Mouse (Mus musculus) neural tube, embryonic 14.5 days (tissue): ENCODE measurements at regions not wholly inside any gene's neighbourhood (a gene's known extent, or its start where the extent isn't known, plus 50 kb on each side); places are given as distances from the start of the nearest gene placed in this dataset.

Source experiments
- ATAC-seq: fragments of 200-750 bp; cut with Nextera tagmentation; 2 replicates; pipeline ENCODE4 v1.8.0; 2017; ENCODE audit warnings: low read depth, mild to moderate bottlenecking, moderate TSS enrichment, moderate library complexity
- H3K27ac ChIP-seq: fragments of 300-500 bp; sonication (generic); 2 replicates; pipeline ENCODE4 v1.5.1; 2014; ENCODE audit warnings: low read depth, mild to moderate bottlenecking, control low read depth, low read length, moderate library complexity, mixed read lengths
- H3K27me3 ChIP-seq: fragments of 300-500 bp; sonication (generic); 2 replicates; pipeline ENCODE4 v1.6.1; 2014; ENCODE audit warnings: low read length; ENCODE audit not compliant: control insufficient read depth, insufficient read depth
- H3K36me3 ChIP-seq: fragments of 300-500 bp; sonication (generic); 2 replicates; pipeline ENCODE4 v1.6.1; 2014; ENCODE audit warnings: low read length, mixed read lengths; ENCODE audit not compliant: control insufficient read depth, insufficient read depth
- H3K4me1 ChIP-seq: fragments of 300-500 bp; sonication (generic); 2 replicates; pipeline ENCODE4 v1.6.1; 2014; ENCODE audit warnings: low read length; ENCODE audit not compliant: control insufficient read depth, insufficient read depth
- H3K4me2 ChIP-seq: fragments of 300-500 bp; sonication (generic); 2 replicates; pipeline ENCODE4 v1.6.1; 2014; ENCODE audit warnings: mild to moderate bottlenecking, low read depth, low read length, control low read depth
- H3K4me3 ChIP-seq: fragments of 300-500 bp; sonication (generic); 2 replicates; pipeline ENCODE4 v1.5.1; 2014; ENCODE audit warnings: low read depth, low read length, control low read depth, mixed read lengths
- H3K9ac ChIP-seq: fragments of 300-500 bp; sonication (generic); replicated peaks from 2 replicates; pipeline ENCODE4 v1.6.1; 2014; ENCODE audit warnings: low read depth, mild to moderate bottlenecking, control low read depth, low read length, mixed read lengths
- H3K9me3 ChIP-seq: fragments of 300-500 bp; sonication (generic); 2 replicates; pipeline ENCODE4 v1.6.1; 2016; ENCODE audit warnings: low read length; ENCODE audit not compliant: control insufficient read depth
- WGBS: fragments of 180-500 bp; shearing (Covaris S2); extraction: QIAGEN DNeasy Blood & Tissue Kit; methylation state at CpG from one replicate; pipeline ENCODE4 v1.1.7; 2014; 5-methylcytosine and 5-hydroxymethylcytosine counted together

DNA sequence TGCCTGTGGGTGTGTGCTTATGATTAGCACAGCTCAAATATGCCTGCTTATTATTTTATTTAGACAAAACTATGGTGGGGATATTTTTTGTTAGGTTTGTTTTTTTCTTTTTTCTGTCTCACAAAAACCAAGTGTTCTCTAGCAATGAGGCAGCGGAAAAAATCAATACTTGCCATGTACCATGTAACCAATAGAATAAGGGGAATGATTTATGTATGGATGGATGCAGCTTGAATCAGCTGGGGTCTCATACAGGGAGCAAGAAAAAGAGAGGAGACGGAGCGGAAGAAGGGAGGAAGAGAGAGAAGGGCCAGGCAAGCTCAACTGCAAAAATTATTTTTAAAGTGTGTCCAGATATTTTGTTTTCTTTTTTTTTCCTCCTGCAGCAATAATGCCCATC lies 97.2 kb upstream of the Ccdc85a start:
- Histone ChIP-seq H3K27ac (no peak overlapping the region), H3K36me3 (no peaks in the 10 kb centered on the region), H3K27me3 (no peaks in the 10 kb centered on the region), H3K4me3 (no peak overlapping the region), H3K4me1 (no peaks in the 10 kb centered on the region), H3K4me2 (no peak overlapping the region), H3K9ac (no peak overlapping the region), H3K9me3 (no peaks in the 10 kb centered on the region)
- no peak for ATAC-seq
- 38% methylated on average over 3 of the region's 3 CpGs for whole genome bisulfite sequencing

DNA sequence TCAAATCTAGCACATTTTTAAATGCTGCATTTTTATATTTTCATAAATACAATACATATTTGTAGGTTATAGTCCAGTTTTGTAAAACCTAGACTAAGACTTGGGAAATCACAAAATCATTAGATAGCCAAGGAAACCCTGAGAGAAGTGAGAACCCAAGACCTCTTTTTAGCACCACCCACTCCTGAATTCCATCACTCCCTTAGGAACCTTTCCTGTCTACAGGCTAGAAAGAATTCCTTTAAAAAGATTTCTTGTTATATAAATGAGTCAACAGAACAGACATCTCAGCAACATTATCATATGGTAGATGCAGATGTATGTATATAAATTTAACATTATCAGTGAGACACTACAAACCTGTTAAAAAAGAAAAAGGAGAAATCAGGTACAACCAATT lies 86.6 kb upstream of the Ccdc85a start:
- no peak overlapping the region for H3K4me3 ChIP-seq
- H3K9me3 ChIP-seq: no peaks in the 10 kb centered on the region
- no peak overlapping the region for H3K4me2 ChIP-seq
- H3K27ac ChIP-seq: no peak overlapping the region
- no peak for ATAC-seq
- no peaks in the 10 kb centered on the region for H3K36me3 ChIP-seq
- no peaks in the 10 kb centered on the region for H3K27me3 ChIP-seq
- H3K4me1 ChIP-seq: no peaks in the 10 kb centered on the region
- H3K9ac ChIP-seq: no peak overlapping the region

DNA sequence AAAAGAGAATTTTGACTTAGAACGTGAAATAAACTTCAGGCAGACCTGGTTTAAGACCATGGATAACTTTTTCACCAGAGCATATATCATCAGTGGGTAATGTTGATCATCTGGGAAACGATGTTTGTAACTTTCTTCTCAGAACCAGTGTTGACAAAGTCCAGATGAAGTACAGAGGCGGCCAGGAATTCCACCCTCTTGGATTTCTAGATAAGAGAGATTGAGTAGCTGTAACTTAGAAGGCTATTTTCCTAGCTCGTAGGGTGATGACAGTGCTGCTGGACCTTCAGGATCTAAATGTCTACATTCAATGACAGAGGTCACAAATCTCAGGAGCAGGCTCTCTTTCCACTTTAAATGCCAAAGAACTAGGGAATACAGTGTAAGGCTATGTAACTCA lies 85.2 kb upstream of the Ccdc85a start:
- Histone ChIP-seq H3K27ac (no peak overlapping the region), H3K36me3 (no peaks in the 10 kb centered on the region)
- WGBS: 83% methylated on average over 4 of the region's 4 CpGs

DNA sequence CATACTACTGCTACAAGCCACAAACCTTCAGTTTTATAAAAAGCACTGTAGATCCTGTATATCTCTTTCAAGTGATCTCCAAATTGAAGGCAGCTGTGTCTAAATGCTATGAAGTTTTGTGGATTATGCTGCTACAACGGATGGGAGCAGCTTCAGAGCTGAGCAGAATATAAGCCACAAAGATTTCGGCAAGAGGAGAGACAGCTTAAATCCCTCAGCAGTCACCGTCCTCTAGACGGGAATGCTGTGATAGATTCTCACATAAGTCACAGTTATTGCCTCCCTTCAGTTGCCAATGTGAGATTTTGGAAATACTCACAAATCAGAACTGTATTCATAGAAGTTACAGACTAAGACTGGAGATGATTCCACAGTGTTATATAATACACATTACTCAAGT lies 76.3 kb upstream of the Ccdc85a start:
- Histone ChIP-seq H3K4me1 (no peaks in the 10 kb centered on the region), H3K4me2 (no peak overlapping the region), H3K9me3 (no peaks in the 10 kb centered on the region), H3K27ac (no peak overlapping the region), H3K36me3 (no peaks in the 10 kb centered on the region), H3K9ac (no peak overlapping the region), H3K4me3 (no peak overlapping the region), H3K27me3 (no peaks in the 10 kb centered on the region)
- 79% methylated on average over 4 of the region's 4 CpGs for WGBS
- ATAC-seq: no peak

More for the DNA sequence above, 85.2 kb upstream of the Ccdc85a start:
- no peak for ATAC-seq
- Histone ChIP-seq H3K9me3 (no peaks in the 10 kb centered on the region), H3K4me1 (no peaks in the 10 kb centered on the region), H3K4me2 (no peak overlapping the region), H3K9ac (no peak overlapping the region), H3K27me3 (no peaks in the 10 kb centered on the region), H3K4me3 (no peak overlapping the region)

DNA sequence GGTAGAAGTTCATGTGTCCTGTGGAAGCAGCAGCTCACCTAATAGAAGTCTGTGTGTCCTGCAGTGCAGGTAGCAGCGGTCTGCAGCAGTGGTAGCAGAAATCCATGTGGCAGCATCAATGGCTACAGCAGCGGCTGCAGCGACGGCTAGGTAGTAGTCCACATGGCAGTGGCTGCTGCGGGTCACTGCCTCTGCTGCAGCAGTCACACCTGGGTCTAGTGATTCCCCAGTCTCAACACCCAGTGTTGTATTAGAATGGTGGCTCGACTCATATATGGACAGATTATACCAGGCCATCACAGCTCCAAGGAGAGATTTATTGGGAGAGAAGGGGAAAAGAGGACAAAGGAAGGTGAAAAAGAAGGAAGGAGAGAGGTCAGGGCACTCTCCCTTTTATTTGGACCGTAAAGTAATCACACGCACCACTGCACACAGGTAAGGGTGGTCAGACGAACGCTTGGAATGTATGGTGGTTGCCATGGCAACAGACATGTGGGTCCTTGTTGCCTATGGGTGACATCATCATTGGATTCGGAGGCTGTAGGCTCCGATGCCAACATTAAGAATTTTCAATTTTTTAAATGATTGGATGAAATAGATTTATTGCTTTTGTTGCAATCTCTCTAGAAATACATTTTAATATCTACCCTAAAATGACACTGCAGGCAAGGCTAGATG lies 71.2 kb upstream of the Ccdc85a start:
- H3K9me3 ChIP-seq: no peaks in the 10 kb centered on the region
- H3K27me3 ChIP-seq: no peaks in the 10 kb centered on the region
- ATAC-seq: peak; percentile 65
- no peak overlapping the region for H3K4me3 ChIP-seq
- H3K27ac ChIP-seq: no peak overlapping the region
- no peaks in the 10 kb centered on the region for H3K4me1 ChIP-seq
- 83% methylated on average over 12 of the region's 12 CpGs for WGBS
- no peaks in the 10 kb centered on the region for H3K36me3 ChIP-seq
- no peak overlapping the region for H3K9ac ChIP-seq
- H3K4me2 ChIP-seq: no peak overlapping the region

DNA sequence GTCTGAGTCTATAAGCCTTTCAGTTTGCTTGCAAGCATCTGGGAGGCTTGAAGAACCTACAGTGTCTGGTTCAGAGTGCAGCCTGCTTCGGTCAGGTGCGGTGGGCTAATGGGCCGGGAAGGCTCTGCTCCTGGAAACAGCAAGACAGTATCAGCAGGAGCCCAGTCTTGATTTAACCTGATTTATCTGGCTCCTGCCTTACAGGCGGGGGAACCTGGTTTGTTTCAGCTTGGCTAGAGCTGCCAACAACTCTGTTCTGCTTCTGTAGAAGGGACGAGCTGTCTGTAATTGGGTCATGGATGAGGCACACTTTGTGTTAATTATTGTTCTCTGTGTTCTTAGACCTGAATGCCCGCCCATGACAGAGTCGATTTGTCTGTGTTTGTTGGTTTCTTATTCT lies 65.3 kb upstream of the Ccdc85a start:
- 83% methylated on average over 7 of the region's 7 CpGs for WGBS
- no peak overlapping the region for H3K27ac ChIP-seq

DNA sequence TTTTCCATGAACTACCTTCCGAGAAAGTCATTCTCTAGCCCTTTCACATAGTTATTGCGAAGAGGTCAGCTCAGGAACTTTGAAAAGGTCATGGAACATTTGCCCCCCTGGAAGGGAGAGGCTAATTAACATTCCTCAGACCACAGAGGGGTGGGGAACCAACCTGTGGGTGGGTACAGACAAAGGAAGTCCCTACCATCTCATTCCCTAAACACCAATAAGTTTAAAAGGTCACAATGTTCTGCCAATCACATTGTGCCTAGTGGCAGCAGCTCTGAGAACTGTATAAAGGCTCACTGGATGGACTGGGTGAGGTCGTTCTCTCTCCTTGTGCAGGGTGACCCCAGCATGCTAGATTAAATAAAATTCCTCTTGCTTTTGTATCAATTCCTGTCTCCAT lies 64.8 kb upstream of the Ccdc85a start:
- no peak for ATAC-seq
- Histone ChIP-seq H3K9ac (no peak overlapping the region), H3K4me1 (no peaks in the 10 kb centered on the region), H3K27ac (no peak overlapping the region), H3K9me3 (no peaks in the 10 kb centered on the region), H3K4me2 (no peak overlapping the region), H3K27me3 (no peaks in the 10 kb centered on the region), H3K36me3 (no peaks in the 10 kb centered on the region), H3K4me3 (no peak overlapping the region)
- 31% methylated on average over 3 of the region's 3 CpGs for WGBS

More for the DNA sequence above, 65.3 kb upstream of the Ccdc85a start:
- no peak for ATAC-seq
- H3K36me3 ChIP-seq: no peaks in the 10 kb centered on the region
- H3K27me3 ChIP-seq: no peaks in the 10 kb centered on the region
- no peaks in the 10 kb centered on the region for H3K4me1 ChIP-seq
- H3K9me3 ChIP-seq: no peaks in the 10 kb centered on the region
- H3K4me3 ChIP-seq: no peak overlapping the region
- no peak overlapping the region for H3K9ac ChIP-seq
- H3K4me2 ChIP-seq: no peak overlapping the region

DNA sequence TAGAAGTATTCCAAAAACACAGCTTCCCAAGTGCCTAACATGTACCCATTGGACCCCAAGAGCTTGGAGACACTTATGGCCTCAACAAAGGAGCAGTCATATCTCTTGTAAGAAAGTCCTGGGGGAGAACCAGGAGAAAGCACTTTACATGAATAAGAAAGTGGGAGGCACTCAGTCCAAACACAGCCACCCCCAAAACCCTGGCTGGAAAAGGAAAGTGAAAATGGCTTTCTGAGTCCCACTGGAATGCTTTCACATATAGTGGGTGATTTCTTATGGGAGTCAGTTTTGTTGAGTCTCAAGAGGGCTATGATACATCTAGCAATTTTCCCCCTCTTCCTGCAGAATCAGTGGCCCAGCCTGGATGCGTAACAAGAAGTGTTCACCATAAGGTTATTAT lies 55.0 kb upstream of the Ccdc85a start:
- Histone ChIP-seq H3K27ac (no peak overlapping the region), H3K9ac (no peak overlapping the region), H3K36me3 (no peaks in the 10 kb centered on the region), H3K27me3 (no peaks in the 10 kb centered on the region), H3K4me3 (no peak overlapping the region), H3K4me1 (no peaks in the 10 kb centered on the region), H3K9me3 (no peaks in the 10 kb centered on the region), H3K4me2 (no peak overlapping the region)
- no peak for ATAC-seq
- 69% methylated on average over 1 of the region's 1 CpGs for WGBS

DNA sequence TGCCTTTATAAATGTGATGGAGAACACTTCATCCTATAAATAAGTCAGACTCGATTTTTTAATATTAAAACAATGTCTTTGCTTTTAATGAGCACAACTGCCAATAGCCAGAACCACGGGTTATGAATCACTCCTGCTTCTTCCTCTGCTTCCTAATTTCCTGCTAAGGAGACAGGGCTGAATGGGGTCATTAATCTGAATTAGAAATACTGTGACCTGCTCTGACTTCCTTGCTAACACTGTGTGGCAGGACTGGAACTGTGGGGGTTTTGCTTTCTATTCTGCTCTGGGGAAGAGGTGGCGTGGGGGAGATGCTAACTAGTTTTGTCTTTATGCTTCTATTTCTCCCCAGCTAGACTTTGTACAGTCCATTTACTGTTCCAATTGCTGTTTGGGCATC lies 52.6 kb upstream of the Ccdc85a start:
- WGBS: 40% methylated on average over 3 of the region's 3 CpGs
- Histone ChIP-seq H3K36me3 (no peaks in the 10 kb centered on the region), H3K27ac (no peak overlapping the region), H3K9ac (no peak overlapping the region), H3K4me2 (no peak overlapping the region), H3K4me1 (no peaks in the 10 kb centered on the region), H3K4me3 (no peak overlapping the region), H3K27me3 (no peaks in the 10 kb centered on the region), H3K9me3 (no peaks in the 10 kb centered on the region)
- no peak for ATAC-seq
